Mouse (Mus musculus): ENCODE results near the gene Cdk17.
A peak's percentile ranks its signal among the peaks of the same experiment; 100 is the strongest.

Gene Cdk17

DNA sequence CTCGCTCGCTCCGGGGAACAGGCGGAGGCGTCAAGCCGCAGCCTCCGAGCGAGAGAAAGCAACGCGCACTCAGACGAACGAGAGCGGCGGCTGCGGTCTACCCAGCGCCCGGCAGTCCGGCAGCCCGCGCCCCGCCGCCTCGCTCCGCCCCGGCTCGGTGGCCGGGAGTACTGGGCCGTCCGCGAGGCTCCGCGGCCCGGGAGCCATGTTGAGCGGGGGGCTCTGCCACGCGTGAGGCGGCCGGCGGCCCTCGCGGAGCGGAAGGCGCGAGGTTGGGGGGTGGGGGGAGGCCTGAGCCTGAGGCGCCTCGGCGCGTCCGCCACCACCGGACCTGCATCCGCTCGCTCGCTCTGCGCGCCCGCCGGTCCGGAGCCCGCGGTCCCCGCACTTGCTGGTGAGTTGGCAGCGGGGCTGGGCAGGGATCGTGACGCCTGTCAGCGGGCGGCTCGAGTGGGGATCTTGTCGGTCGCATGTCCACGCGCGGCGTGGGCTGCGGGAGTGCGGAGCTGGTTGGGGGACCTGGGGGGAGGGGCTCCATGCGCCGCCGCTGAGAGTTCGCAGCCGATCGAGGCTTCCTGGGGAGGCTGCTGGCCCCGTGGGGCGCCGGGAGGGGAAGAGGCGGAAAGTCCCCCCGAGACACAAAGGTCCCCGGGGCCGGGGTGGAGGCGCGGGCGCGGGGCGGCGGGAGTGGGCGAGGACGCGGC, at the start of gene Cdk17:
TSS of gene Cdk17 (plus strand) at position 69 of the 704 bp plus-strand sequence.
- DNase-seq (ENCODE audit: low spot score in 2 of 2) = peak in 1 of 2 experiments; percentile 63

DNA sequence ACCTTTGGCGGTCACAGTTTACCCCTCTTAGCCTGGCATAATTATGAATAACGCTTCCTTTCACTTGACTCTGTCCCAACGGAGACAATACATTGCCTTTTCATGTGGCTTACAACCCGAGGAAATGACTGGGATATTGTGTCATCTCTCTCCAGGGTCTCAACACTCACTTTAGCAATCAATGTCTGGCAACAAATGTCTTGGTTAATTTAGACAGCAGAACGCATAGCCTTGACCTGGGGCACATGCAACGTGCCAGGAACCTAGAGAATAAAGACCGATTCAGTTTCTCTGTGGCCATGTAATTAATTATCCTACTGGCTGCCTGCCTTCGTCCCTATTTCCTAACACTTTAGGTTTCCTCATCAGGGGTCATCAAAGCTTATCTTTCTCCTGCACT, 49.3 kb upstream of the Cdk17 start:
- no peak for DNase-seq (ENCODE audit: low spot score in 2 of 2)

DNA sequence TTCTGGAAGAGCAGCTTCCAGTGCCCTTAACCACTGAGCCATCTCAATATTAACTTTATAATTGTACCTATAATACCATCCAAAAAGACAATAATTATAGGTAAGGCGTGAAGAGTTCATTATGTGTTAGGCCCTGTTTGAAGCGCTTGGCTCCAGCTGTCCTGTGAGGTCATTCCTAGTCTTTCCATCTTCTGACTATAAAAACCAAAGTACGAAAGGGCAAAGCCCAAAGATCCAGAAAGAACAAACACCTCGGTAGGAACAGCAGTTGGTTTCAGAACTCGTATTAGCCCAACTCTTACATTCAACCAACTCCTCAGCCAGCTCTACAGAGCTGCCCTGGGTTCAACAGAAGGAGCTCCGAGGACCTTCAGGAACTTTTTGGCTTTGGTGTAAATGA, 48.7 kb upstream of the Cdk17 start:
- DNase-seq (ENCODE audit: low spot score in 2 of 2) = no peak

GRCm38 (mm10) chr10:93113968-93114367, 46.7 kb upstream of the Cdk17 start:
- no peak for DNase-seq (ENCODE audit: low spot score in 2 of 2)

DNA sequence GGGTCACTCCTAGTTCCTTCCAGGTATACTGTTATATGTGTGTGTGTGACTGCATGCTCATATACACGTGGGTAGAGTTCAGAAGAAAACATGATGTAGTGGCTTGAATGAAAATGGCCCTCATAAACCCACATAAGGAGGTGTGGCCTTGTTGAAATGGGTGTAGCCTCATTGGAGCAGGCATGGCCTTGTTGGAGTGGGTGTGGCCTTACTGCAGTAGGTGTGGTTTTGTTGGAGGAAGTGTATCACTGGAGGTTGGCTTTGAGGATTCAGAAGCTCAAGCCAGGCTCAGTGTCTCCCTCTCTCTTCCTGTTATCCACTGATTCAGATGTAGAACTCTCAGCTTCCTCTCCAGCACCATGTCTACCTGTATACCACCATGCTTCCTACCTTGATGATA, 45.9 kb upstream of the Cdk17 start:
- DNase-seq (ENCODE audit: low spot score in 2 of 2) = no peak

GRCm38 (mm10) chr10:93115743-93116142, 44.9 kb upstream of the Cdk17 start:
- no peak for DNase-seq (ENCODE audit: low spot score in 2 of 2)

DNA sequence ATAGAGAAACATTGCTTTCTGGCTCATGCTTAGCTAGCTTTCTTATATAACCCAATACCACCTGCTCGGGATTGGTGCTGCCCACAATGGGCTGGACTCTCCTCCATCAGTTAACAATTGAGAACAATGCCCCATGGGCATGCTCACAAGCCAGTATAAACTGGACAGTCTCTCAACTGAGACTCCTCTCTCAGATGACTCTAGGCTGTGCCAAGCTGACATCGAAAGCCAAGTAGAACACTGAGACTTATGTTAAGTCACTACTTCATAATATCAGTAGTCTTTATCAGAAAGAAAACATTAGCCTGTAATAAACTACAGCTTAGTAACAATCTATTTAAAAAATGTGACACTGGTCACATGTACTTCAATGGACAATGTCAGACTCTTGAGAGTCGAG, 44.0 kb upstream of the Cdk17 start:
- DNase-seq (ENCODE audit: low spot score in 2 of 2) = no peak

GRCm38 (mm10) chr10:93119809-93120208, 40.9 kb upstream of the Cdk17 start:
- no peak for DNase-seq (ENCODE audit: low spot score in 2 of 2)

GRCm38 (mm10) chr10:93121262-93121860, 39.3 kb upstream of the Cdk17 start:
- DNase-seq (ENCODE audit: low spot score in 2 of 2) = no peak

DNA sequence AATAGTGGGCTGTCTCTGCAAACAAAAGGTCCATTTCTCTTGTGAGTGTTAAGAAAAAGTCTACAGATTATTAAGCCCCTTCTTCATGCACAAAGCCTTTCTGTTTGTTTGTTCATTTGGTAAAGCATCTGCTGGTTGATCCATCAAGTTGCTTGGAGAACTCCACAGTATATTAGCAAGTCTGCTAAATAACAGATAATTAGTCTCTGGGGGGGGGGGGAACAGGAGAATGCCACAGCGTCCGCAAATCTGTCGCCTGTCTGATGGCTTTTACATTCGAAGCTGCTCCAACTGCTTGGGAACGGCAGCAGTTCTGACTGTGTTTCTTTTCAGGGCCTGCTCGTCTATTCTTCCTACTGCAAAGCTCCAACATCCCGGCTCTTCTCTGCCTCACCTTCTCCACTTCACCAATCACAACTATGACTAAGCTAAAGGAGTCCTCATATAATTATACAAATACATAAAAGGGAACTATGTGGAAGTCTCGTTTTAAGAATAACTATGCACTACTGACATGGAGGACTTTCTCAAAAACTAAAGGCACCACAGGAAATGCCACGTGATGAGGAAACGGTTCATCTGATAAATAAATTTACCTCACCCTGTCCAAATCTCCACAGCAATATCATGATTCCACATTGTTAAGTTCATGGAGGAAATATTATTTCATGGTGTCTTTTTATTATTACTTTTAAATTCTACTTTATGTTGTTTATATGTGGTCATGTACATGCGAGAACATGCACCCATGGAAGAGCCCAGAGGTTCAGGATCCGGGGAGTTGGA, 38.1 kb upstream of the Cdk17 start:
- no peak for DNase-seq (ENCODE audit: low spot score in 2 of 2)

DNA sequence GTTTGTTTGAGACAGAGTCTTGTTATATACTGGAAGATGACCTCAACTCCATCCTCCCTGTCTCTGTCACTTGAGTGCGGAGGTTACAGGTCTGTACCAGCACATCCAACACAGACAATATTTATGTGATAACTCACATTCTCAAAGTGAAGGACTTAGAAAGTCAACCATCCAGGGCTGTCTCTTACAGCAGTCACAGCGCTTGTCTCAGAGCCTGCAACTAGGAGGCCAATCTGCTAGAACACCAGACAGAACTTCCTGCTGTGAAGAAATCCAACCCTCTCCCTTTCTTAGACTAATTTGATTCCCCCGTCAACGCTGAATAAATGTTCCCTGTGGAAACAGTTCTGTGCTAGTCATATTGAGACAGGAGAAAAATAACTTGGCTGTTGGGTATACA, 37.4 kb upstream of the Cdk17 start:
- no peak for DNase-seq (ENCODE audit: low spot score in 2 of 2)

DNA sequence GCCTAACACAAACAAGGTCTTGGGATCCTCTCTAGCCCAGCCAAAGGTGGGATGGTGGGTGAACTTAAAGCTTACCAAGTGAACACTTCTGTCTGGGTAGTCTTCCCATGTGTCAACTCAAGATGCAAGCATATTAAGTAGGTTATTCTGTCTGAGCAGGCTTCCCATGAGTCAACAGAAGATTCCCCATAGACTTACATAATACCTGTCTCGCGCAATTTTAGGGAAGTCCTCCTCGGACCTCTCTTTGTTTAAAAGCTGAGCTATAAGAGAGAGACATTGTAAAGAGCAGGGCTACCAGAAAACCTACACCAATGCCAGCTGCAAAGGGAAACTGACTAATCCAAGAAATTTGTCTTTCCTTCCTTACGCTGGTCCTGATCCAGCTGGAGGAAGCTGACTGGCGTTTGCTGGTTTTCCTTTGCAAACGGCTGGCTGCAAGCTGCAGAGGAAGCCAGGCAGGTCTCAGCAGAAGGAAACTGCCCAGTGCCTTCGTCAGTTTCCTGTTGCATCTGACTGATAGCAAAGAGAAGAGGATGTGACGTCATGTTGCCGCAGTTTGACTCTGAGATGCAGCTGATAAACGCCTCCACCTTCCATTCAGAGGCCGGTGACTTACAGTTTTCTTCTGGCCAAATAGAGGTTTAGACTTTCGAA, 36.6 kb upstream of the Cdk17 start:
- peak; percentile 82 to 90 for DNase-seq (ENCODE audit: low spot score in 2 of 2)

GRCm38 (mm10) chr10:93126025-93126424, 34.6 kb upstream of the Cdk17 start:
- DNase-seq (ENCODE audit: low spot score in 2 of 2) = no peak

GRCm38 (mm10) chr10:93128566-93128965, 32.1 kb upstream of the Cdk17 start:
- DNase-seq (ENCODE audit: low spot score in 2 of 2) = no peak

DNA sequence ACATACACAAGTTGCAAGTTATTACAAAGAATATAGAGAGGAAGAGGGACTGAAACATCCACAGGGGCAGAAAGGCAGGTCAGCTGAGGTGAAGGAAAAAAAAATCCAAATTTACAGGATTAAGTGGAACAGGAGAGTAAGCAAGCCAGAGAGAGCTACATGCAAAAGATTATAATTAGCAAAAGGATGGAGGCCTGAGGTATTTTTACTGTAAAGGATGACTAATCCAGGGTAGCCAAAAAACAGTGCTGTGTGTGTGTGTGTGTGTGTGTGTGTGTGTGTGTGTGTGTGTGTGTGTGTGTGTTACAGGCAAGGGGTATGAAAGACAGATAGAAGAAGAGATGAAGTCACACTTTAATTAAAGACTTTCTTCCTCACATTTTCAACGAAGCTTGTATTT, 31.3 kb upstream of the Cdk17 start:
- no peak for DNase-seq (ENCODE audit: low spot score in 2 of 2)

GRCm38 (mm10) chr10:93129904-93130455, 30.7 kb upstream of the Cdk17 start:
- no peak for DNase-seq (ENCODE audit: low spot score in 2 of 2)

- DNase-seq (ENCODE audit: low spot score in 2 of 2) = peak; percentile 51 to 65
Observed at GRCm38 (mm10) chr10:93130456-93130940, 30.2 kb upstream of the Cdk17 start.

- no peak for DNase-seq (ENCODE audit: low spot score in 2 of 2)
Observed at GRCm38 (mm10) chr10:93131865-93132566, 28.7 kb upstream of the Cdk17 start.

- no peak for DNase-seq (ENCODE audit: low spot score in 2 of 2)
Observed at GRCm38 (mm10) chr10:93138730-93139129, 21.9 kb upstream of the Cdk17 start.

DNA sequence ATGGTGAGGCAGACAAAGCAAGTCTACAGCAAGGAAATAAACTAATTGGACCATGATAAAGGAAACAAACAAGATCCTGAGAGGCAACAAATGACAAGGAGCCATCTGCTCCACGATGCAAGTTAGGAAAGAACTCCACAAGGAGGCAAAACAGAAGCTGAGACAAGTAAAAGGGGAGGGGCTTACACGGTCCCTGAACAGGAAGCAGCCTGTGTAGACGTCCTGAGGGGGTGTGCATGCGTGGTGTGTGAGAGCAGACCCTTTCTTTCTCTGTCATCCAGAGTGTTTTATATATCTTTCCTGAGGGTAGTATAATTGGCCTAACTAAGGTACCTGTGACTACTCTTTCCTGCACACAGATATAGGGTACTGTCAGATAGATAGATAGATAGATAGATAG, 19.9 kb upstream of the Cdk17 start:
- DNase-seq (ENCODE audit: low spot score in 2 of 2) = no peak

GRCm38 (mm10) chr10:93142600-93143284, 17.9 kb upstream of the Cdk17 start:
- DNase-seq (ENCODE audit: low spot score in 2 of 2) = no peak

All from heart, adult 9 months (tissue).